Comparison of ENCODE assay signal across 23 mouse cellular contexts in genomic region chr2:114440943-114441342, GRCm38 (mm10).
A peak's percentile ranks its signal among the peaks of the same experiment; 100 is the strongest.
DNase-seq lines count a peak whose midpoint lies in the region; ATAC-seq and TF ChIP-seq lines count a peak whose summit lies in the region.
"Had no signal": no experiment of that assay in that cellular context is flagged by ENCODE, and none has a peak within 500 bp of the region (broad histone marks: within the 10 kb centered on the region; RNA-seq: fewer than 3 reads in every experiment).

No protein-coding gene starts in this region.

- no peaks in the 10 kb centered on the region for H3K27me3 ChIP-seq in forebrain, embryonic 12.5 days
- no peaks in the 10 kb centered on the region for H3K27me3 ChIP-seq in forebrain, postnatal 0 days (ENCODE audit: insufficient read depth, low read length)
- no peaks in the 10 kb centered on the region for H3K27me3 ChIP-seq in neural tube, embryonic 15.5 days (replicated peaks)
- H3K27me3 ChIP-seq: embryonic facial prominence, embryonic 13.5 days; heart, embryonic 12.5 days; megakaryocyte, embryonic 14.5 days; neural tube, embryonic 12.5 days had no signal

- H3K9ac ChIP-seq in forebrain, embryonic 12.5 days: no peak overlapping the region
- H3K9ac ChIP-seq in forebrain, postnatal 0 days: no peak overlapping the region
- H3K9ac ChIP-seq in neural tube, embryonic 15.5 days (replicated peaks): no peak overlapping the region
- H3K9ac ChIP-seq: embryonic facial prominence, embryonic 13.5 days; heart, embryonic 12.5 days; limb, embryonic 15.5 days; neural tube, embryonic 12.5 days had no signal

- H3K9me3 ChIP-seq in forebrain, embryonic 12.5 days: no peaks in the 10 kb centered on the region
- H3K9me3 ChIP-seq in forebrain, postnatal 0 days (ENCODE audit: low read length): no peaks in the 10 kb centered on the region
- no peaks in the 10 kb centered on the region for H3K9me3 ChIP-seq in neural tube, embryonic 15.5 days (replicated peaks)
- H3K9me3 ChIP-seq: embryonic facial prominence, embryonic 13.5 days; G1E; heart, embryonic 12.5 days; limb, embryonic 15.5 days; neural tube, embryonic 12.5 days had no signal

- no peak overlapping the region for H3K4me3 ChIP-seq in forebrain, embryonic 12.5 days (replicated peaks)
- no peak overlapping the region for H3K4me3 ChIP-seq in forebrain, postnatal 0 days (ENCODE audit: low read depth, low read length)
- H3K4me3 ChIP-seq in neural tube, embryonic 15.5 days (replicated peaks): no peak overlapping the region
- H3K4me3 ChIP-seq: embryonic facial prominence, embryonic 13.5 days; heart, embryonic 12.5 days; limb, embryonic 15.5 days; megakaryocyte, embryonic 14.5 days; neural tube, embryonic 12.5 days had no signal

- WGBS in forebrain, embryonic 12.5 days: 47% methylated on average over 6 of the region's 6 CpGs
- 45% methylated on average over 6 of the region's 6 CpGs for WGBS in forebrain, postnatal 0 days
- WGBS in neural tube, embryonic 15.5 days: 35% methylated on average over 6 of the region's 6 CpGs

- ATAC-seq in forebrain, embryonic 12.5 days (ENCODE audit: low FRiP score): peak; percentile 53; the same call in 1 of the 2 replicates
- no peak for ATAC-seq in forebrain, postnatal 0 days
- ATAC-seq in neural tube, embryonic 15.5 days (ENCODE audit: low FRiP score): no peak
- ATAC-seq in frontal cortex, adult (ENCODE audit: low TSS enrichment): no peak
- ATAC-seq: CD4-positive, CD25-positive, alpha-beta regulatory T cell, adult 4 months had no signal

- no peak overlapping the region for H3K4me2 ChIP-seq in forebrain, embryonic 12.5 days
- H3K4me2 ChIP-seq in forebrain, postnatal 0 days (ENCODE audit: low read depth): no peak overlapping the region
- H3K4me2 ChIP-seq in neural tube, embryonic 15.5 days: no peak overlapping the region
- H3K4me2 ChIP-seq: embryonic facial prominence, embryonic 13.5 days; heart, embryonic 12.5 days; limb, embryonic 15.5 days; neural tube, embryonic 12.5 days had no signal

- no peak overlapping the region for H3K27ac ChIP-seq in forebrain, embryonic 12.5 days
- H3K27ac ChIP-seq in forebrain, postnatal 0 days (ENCODE audit: low read depth, low read length): no peak overlapping the region
- no peak overlapping the region for H3K27ac ChIP-seq in neural tube, embryonic 15.5 days (replicated peaks)
- H3K27ac ChIP-seq: embryonic facial prominence, embryonic 13.5 days; limb, embryonic 15.5 days; neural tube, embryonic 12.5 days; stomach, postnatal 0 days had no signal

- DNase-seq in forebrain, postnatal 0 days: no peak
- peak; percentile 15 for DNase-seq in neural tube, embryonic 10.5 days (ENCODE audit: extremely low spot score, low spot score)
- DNase-seq in mesoderm, embryonic 11.5 days (ENCODE audit: low read depth, low spot score): peak; percentile 23
- DNase-seq in thymus, postnatal 0 days (ENCODE audit: low spot score): no peak
- no peak for DNase-seq in thymus, postnatal 25 days
- DNase-seq: cerebellum, postnatal 10 days; heart, postnatal 36 days; kidney, adult 8-10 months; kidney, postnatal 36 days; layer of hippocampus, adult 9-11 months; lung, postnatal 14 days; thymus, postnatal 36 days had no signal

- peaks cover 2% of the 10 kb centered on the region for H3K4me1 ChIP-seq in forebrain, embryonic 12.5 days
- no peaks in the 10 kb centered on the region for H3K4me1 ChIP-seq in forebrain, postnatal 0 days (ENCODE audit: insufficient read depth)
- H3K4me1 ChIP-seq in neural tube, embryonic 15.5 days: no peaks in the 10 kb centered on the region
- H3K4me1 ChIP-seq: heart, embryonic 12.5 days; limb, embryonic 15.5 days; megakaryocyte, embryonic 14.5 days; neural tube, embryonic 12.5 days had no signal

- TF ChIP-seq CTCF in forebrain, postnatal 0 days (IDR thresholded peaks at IDR 0.05; ENCODE audit: low read depth): no peak

- no peaks in the 10 kb centered on the region for H3K36me3 ChIP-seq in forebrain, embryonic 12.5 days (replicated peaks)
- H3K36me3 ChIP-seq in forebrain, postnatal 0 days (ENCODE audit: insufficient read depth): no peaks in the 10 kb centered on the region
- H3K36me3 ChIP-seq in neural tube, embryonic 15.5 days: no peaks in the 10 kb centered on the region
- H3K36me3 ChIP-seq: embryonic facial prominence, embryonic 13.5 days; G1E; heart, embryonic 12.5 days; limb, embryonic 15.5 days; neural tube, embryonic 12.5 days had no signal

Comparison
In these comparisons a context has a peak if more than half of its experiments do, and no peak if none do; other contexts are left out.
1. DNase-seq: peak in neural tube, embryonic 10.5 days (single experiment) and mesoderm, embryonic 11.5 days (single experiment); none in forebrain, postnatal 0 days (single experiment), thymus, postnatal 0 days (single experiment) and thymus, postnatal 25 days (single experiment).